Comparison of ENCODE assay signal across 26 mouse cellular contexts in the genomic region with DNA sequence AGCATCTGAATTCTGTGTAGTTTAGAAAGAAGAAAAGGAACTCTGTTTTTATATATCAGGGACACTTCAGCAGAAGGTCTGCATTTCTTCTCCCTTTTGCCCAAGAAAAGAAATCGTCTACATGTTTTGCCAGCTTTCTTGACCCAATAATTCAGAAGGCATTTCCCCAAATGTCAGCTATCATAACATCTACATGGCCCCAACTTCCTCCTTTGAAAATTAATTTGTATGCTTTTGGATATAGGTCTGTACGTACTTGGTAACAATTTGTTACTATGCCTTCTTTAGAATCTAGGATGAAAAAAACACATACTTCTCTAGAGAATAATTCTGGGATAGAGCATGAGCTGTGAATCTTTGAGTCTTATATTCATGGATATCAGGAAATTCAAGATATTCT. TPM values are rescaled to one million over a fixed set of nuclear protein-coding genes. Genes with fewer than 3 reads are reported as not detected.
"Had no signal": no experiment of that assay in that cellular context is flagged by ENCODE, and none has a peak within 500 bp of the region (broad histone marks: within the 10 kb centered on the region; RNA-seq: fewer than 3 reads in every experiment).

No protein-coding gene starts in this region.

- H3K4me3 ChIP-seq: embryonic facial prominence, embryonic 10.5 days; embryonic facial prominence, embryonic 12.5 days; embryonic facial prominence, embryonic 13.5 days; embryonic facial prominence, embryonic 15.5 days; erythroblast, embryonic 14.5 days; forebrain, embryonic 10.5 days; forebrain, embryonic 12.5 days; forebrain, embryonic 13.5 days; forebrain, embryonic 15.5 days; gastrocnemius, adult 2 months; heart, adult 2 months; heart, embryonic 10.5 days had no signal

- H3K36me3 ChIP-seq: embryonic facial prominence, embryonic 10.5 days; embryonic facial prominence, embryonic 12.5 days; embryonic facial prominence, embryonic 13.5 days; embryonic facial prominence, embryonic 15.5 days; forebrain, embryonic 10.5 days; forebrain, embryonic 12.5 days; forebrain, embryonic 15.5 days; heart, embryonic 10.5 days had no signal

- H3K27ac ChIP-seq: embryonic facial prominence, embryonic 10.5 days; embryonic facial prominence, embryonic 12.5 days; embryonic facial prominence, embryonic 13.5 days; embryonic facial prominence, embryonic 15.5 days; forebrain, embryonic 10.5 days; forebrain, embryonic 12.5 days; forebrain, embryonic 13.5 days; forebrain, embryonic 15.5 days; gastrocnemius, adult 2 months; heart, adult 2 months; heart, embryonic 10.5 days had no signal

- H3K9ac ChIP-seq: embryonic facial prominence, embryonic 12.5 days; embryonic facial prominence, embryonic 13.5 days; embryonic facial prominence, embryonic 15.5 days; forebrain, embryonic 12.5 days; forebrain, embryonic 13.5 days; forebrain, embryonic 15.5 days; forebrain, postnatal 0 days had no signal

- DNase-seq: cerebellum, adult 9-11 months; cerebellum, postnatal 10 days; cerebellum, postnatal 14 days; cerebellum, postnatal 25 days; cerebellum, postnatal 36 days; embryo, embryonic 11 days; forebrain, postnatal 0 days; gastrocnemius, adult 2 months; gastrocnemius, postnatal 10 days; gastrocnemius, postnatal 14 days; gastrocnemius, postnatal 25 days; heart, adult 11 months; heart, adult 18-20 months; heart, adult 2 months had no signal

- H3K27me3 ChIP-seq: embryonic facial prominence, embryonic 12.5 days; embryonic facial prominence, embryonic 13.5 days; embryonic facial prominence, embryonic 15.5 days; forebrain, embryonic 12.5 days; forebrain, embryonic 13.5 days; forebrain, embryonic 15.5 days had no signal

- H3K9me3 ChIP-seq: embryonic facial prominence, embryonic 10.5 days; embryonic facial prominence, embryonic 12.5 days; embryonic facial prominence, embryonic 13.5 days; embryonic facial prominence, embryonic 15.5 days; forebrain, embryonic 10.5 days; forebrain, embryonic 12.5 days; forebrain, embryonic 13.5 days; forebrain, embryonic 15.5 days; heart, embryonic 10.5 days had no signal

- H3K4me1 ChIP-seq: embryonic facial prominence, embryonic 12.5 days; embryonic facial prominence, embryonic 13.5 days; embryonic facial prominence, embryonic 15.5 days; forebrain, embryonic 12.5 days; forebrain, embryonic 13.5 days; forebrain, embryonic 15.5 days had no signal

RNA-seq across cellular contexts. Expression of a gene that starts 34.0 kb away (rescaled TPM):
- polyA plus RNA-seq: forebrain, embryonic 14.5 days; forebrain, embryonic 16.5 days had no signal
